Mouse (Mus musculus): ENCODE results near the gene Eprs.

DNA sequence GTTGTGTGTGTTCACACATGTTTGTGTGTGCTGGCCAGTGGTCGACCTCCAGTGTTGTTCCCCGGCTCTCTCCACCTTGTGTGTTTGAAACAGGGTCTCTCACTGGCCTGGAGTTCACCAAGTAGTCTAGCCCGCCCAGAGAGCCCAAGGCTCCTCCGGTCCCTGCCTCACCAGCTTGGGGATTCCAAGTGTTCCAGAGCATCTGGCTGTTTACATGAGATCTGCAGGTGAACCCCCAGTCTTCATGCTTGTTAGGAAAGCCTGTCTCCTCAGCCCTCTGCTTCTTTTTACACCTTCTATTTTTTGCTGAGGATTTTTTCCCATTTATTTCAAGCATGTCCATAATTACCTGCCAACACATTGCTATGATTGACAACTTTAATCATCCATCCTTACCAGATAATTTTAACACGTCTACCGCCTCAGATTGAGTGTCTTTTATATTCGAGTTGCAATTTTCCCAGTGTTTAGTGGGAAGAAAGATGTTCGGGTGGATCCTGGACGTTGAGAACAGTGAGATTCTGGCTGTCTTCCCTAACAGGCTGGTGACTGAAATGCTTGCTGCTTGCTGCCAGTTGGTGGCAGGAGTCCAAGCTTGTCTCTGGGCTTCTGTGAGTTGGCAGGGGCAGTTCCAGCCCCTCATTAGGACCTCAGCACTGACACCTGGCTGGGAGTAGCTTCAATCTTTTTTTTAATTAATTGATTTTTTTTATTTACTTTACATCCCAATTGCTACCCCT lies 76.2 kb downstream of the Eprs start:
- TF ChIP-seq CTCF (IDR thresholded peaks at IDR 0.05) (no peak), EP300 (IDR thresholded peaks at IDR 0.05) (no peak)

All from lung, postnatal 0 days (tissue).